Mouse (Mus musculus): ENCODE data around the gene Nrp2.

GRCm38 (mm10) chr1:62747421-62748111, 44.5 kb downstream of the Nrp2 start:
- TF ChIP-seq CTCF (IDR thresholded peaks at IDR 0.05; ENCODE audit: extremely low read depth, insufficient read depth, low read length) (no peak), POLR2A (IDR thresholded peaks at IDR 0.05; ENCODE audit: extremely low read depth, insufficient read depth, low read length) (no peak)
